Mouse (Mus musculus): Measurements from ENCODE around the gene Eml3. TPM values are rescaled to one million over a fixed set of nuclear protein-coding genes. Genes with fewer than 3 reads are reported as not detected.

Gene Eml3
- polyA plus RNA-seq, 1 experiment from 2014 or later: 33.5 TPM

Small RNAs within 50 kb of the gene (microRNA-seq; reads per million reads assigned to microRNA genes)
- not detected for gene Mir5136

Other genes starting within 250 kb of the Eml3 start
- gene Slc3a2, start 206.2 kb upstream of the Eml3 start, polyA plus RNA-seq (2015; fragmentation: Nextera tagmentation; extraction: Ambion mirVana): 115 and 123 TPM in 2 replicates
- 90.1 and 94.2 TPM in 2 replicates for gene Wdr74, start 193.7 kb upstream of the Eml3 start, polyA plus RNA-seq (2015; fragmentation: Nextera tagmentation; extraction: Ambion mirVana)
- gene 1700092M07Rik, start 188.8 kb upstream of the Eml3 start, polyA plus RNA-seq (2015; fragmentation: Nextera tagmentation; extraction: Ambion mirVana): 2.0 and 2.6 TPM in 2 replicates
- 132 and 145 TPM in 2 replicates for gene Stx5a, start 188.1 kb upstream of the Eml3 start, polyA plus RNA-seq (2015; fragmentation: Nextera tagmentation; extraction: Ambion mirVana)
- gene Nxf1, start 172.5 kb upstream of the Eml3 start, polyA plus RNA-seq (2015; fragmentation: Nextera tagmentation; extraction: Ambion mirVana): 183 and 189 TPM in 2 replicates
- gene Tmem223, start 158.6 kb upstream of the Eml3 start, polyA plus RNA-seq (2015; fragmentation: Nextera tagmentation; extraction: Ambion mirVana): 206 and 220 TPM in 2 replicates
- 83.6 and 85.6 TPM in 2 replicates for gene Tmem179b, start 155.1 kb upstream of the Eml3 start, polyA plus RNA-seq (2015; fragmentation: Nextera tagmentation; extraction: Ambion mirVana)
- 31.5 and 35.1 TPM in 2 replicates for gene Taf6l, start 143.1 kb upstream of the Eml3 start, polyA plus RNA-seq (2015; fragmentation: Nextera tagmentation; extraction: Ambion mirVana)
- 172 and 187 TPM in 2 replicates for gene Polr2g, start 131.0 kb upstream of the Eml3 start, polyA plus RNA-seq (2015; fragmentation: Nextera tagmentation; extraction: Ambion mirVana)
- 5.1 and 5.7 TPM in 2 replicates for gene Zbtb3, start 127.0 kb upstream of the Eml3 start, polyA plus RNA-seq (2015; fragmentation: Nextera tagmentation; extraction: Ambion mirVana)
- 61.7 and 62.7 TPM in 2 replicates for gene Ttc9c, start 110.2 kb upstream of the Eml3 start, polyA plus RNA-seq (2015; fragmentation: Nextera tagmentation; extraction: Ambion mirVana)
- gene Hnrnpul2, start 109.5 kb upstream of the Eml3 start, polyA plus RNA-seq (2015; fragmentation: Nextera tagmentation; extraction: Ambion mirVana): 5.6 and 6.4 TPM in 2 replicates
- not detected in 2 replicates for gene AC129217.1, start 99.8 kb upstream of the Eml3 start, polyA plus RNA-seq (2015; fragmentation: Nextera tagmentation; extraction: Ambion mirVana)
- gene Bscl2, start 92.1 kb upstream of the Eml3 start, polyA plus RNA-seq (2015; fragmentation: Nextera tagmentation; extraction: Ambion mirVana): 52.1 and 58.1 TPM in 2 replicates
- 4.8 and 8.5 TPM in 2 replicates for gene Gng3, start 90.4 kb upstream of the Eml3 start, polyA plus RNA-seq (2015; fragmentation: Nextera tagmentation; extraction: Ambion mirVana)
- gene Lrrn4cl, start 78.8 kb upstream of the Eml3 start, polyA plus RNA-seq (2015; fragmentation: Nextera tagmentation; extraction: Ambion mirVana): 0.84 and 1.3 TPM in 2 replicates
- 192 and 195 TPM in 2 replicates for gene Ubxn1, start 58.1 kb upstream of the Eml3 start, polyA plus RNA-seq (2015; fragmentation: Nextera tagmentation; extraction: Ambion mirVana)
- 69.5 and 72.8 TPM in 2 replicates for gene Uqcc3, start 48.6 kb upstream of the Eml3 start, polyA plus RNA-seq (2015; fragmentation: Nextera tagmentation; extraction: Ambion mirVana)
- gene Lbhd1, start 45.8 kb upstream of the Eml3 start, polyA plus RNA-seq (2015; fragmentation: Nextera tagmentation; extraction: Ambion mirVana): 82.3 and 111 TPM in 2 replicates
- gene Gm49403, start 45.6 kb upstream of the Eml3 start, polyA plus RNA-seq (2015; fragmentation: Nextera tagmentation; extraction: Ambion mirVana): not detected in 2 replicates
- gene 1810009A15Rik, start 40.7 kb upstream of the Eml3 start, polyA plus RNA-seq (2015; fragmentation: Nextera tagmentation; extraction: Ambion mirVana): 100 TPM in 2 replicates
- not detected in 2 replicates for gene Gm49416, start 40.6 kb upstream of the Eml3 start, polyA plus RNA-seq (2015; fragmentation: Nextera tagmentation; extraction: Ambion mirVana)
- 42.4 and 47.4 TPM in 2 replicates for gene Ints5, start 36.5 kb upstream of the Eml3 start, polyA plus RNA-seq (2015; fragmentation: Nextera tagmentation; extraction: Ambion mirVana)
- gene Ganab, start 31.5 kb upstream of the Eml3 start, polyA plus RNA-seq (2015; fragmentation: Nextera tagmentation; extraction: Ambion mirVana): 126 and 130 TPM in 2 replicates
- 51.2 and 51.8 TPM in 2 replicates for gene B3gat3, start 9.2 kb upstream of the Eml3 start, polyA plus RNA-seq (2015; fragmentation: Nextera tagmentation; extraction: Ambion mirVana)
- gene Rom1, start 196 bp upstream of the Eml3 start, polyA plus RNA-seq (2015; fragmentation: Nextera tagmentation; extraction: Ambion mirVana): 3.9 and 4.9 TPM in 2 replicates
- gene Mta2, start 12.3 kb downstream of the Eml3 start, polyA plus RNA-seq (2015; fragmentation: Nextera tagmentation; extraction: Ambion mirVana): 166 and 168 TPM in 2 replicates
- gene Tut1, start 24.3 kb downstream of the Eml3 start, polyA plus RNA-seq (2015; fragmentation: Nextera tagmentation; extraction: Ambion mirVana): 32.9 and 33.5 TPM in 2 replicates
- 467 and 476 TPM in 2 replicates for gene Eef1g, start 37.5 kb downstream of the Eml3 start, polyA plus RNA-seq (2015; fragmentation: Nextera tagmentation; extraction: Ambion mirVana)
- gene Ahnak, start 59.7 kb downstream of the Eml3 start, polyA plus RNA-seq (2015; fragmentation: Nextera tagmentation; extraction: Ambion mirVana): 17.3 and 18.2 TPM in 2 replicates
- gene Scgb1a1, start 158.4 kb downstream of the Eml3 start, polyA plus RNA-seq (2015; fragmentation: Nextera tagmentation; extraction: Ambion mirVana): not detected in 2 replicates
- gene Asrgl1, start 206.1 kb downstream of the Eml3 start, polyA plus RNA-seq (2015; fragmentation: Nextera tagmentation; extraction: Ambion mirVana): 19.4 and 22.0 TPM in 2 replicates

Data from kidney, embryonic 15.5 days (tissue).